Mouse (Mus musculus) neural tube, embryonic 13.5 days (tissue): ENCODE measurements around the gene Gm38119. TPM values are rescaled to one million over a fixed set of nuclear protein-coding genes. Genes with fewer than 3 reads are reported as not detected.

Experiments used
- polyA plus RNA-seq: library from polyadenylated mRNA; unstranded; fragments of >200 nt; fragmentation: Nextera tagmentation; extraction: Ambion mirVana; gene quantifications from 2 replicates; pipeline ENCODE4 v1.2.1, GENCODE M21; 2015

Gm38119 gene
- polyA plus RNA-seq, 1 experiment from 2014 or later = not detected

Other genes with a start within 250 kb of the Gm38119 start
- not detected in 2 replicates for gene Sprr4, start 238.6 kb downstream of the Gm38119 start, polyA plus RNA-seq
- gene 2310046K23Rik, start 204.6 kb downstream of the Gm38119 start, polyA plus RNA-seq = not detected in 2 replicates
- not detected in 2 replicates for gene Ivl, start 165.4 kb downstream of the Gm38119 start, polyA plus RNA-seq
- not detected in 2 replicates for gene Smcp, start 150.1 kb downstream of the Gm38119 start, polyA plus RNA-seq
- gene 2210017I01Rik, start 131.6 kb downstream of the Gm38119 start, polyA plus RNA-seq = not detected in 2 replicates
- gene Lce6a, start 117.4 kb downstream of the Gm38119 start, polyA plus RNA-seq = not detected in 2 replicates
- not detected in 2 replicates for gene Lce1a1, start 90.8 kb downstream of the Gm38119 start, polyA plus RNA-seq
- not detected in 2 replicates for gene Lce1b, start 82.2 kb downstream of the Gm38119 start, polyA plus RNA-seq
- gene Lce1a2, start 68.8 kb downstream of the Gm38119 start, polyA plus RNA-seq = not detected in 2 replicates
- gene Lce1c, start 59.8 kb downstream of the Gm38119 start, polyA plus RNA-seq = not detected in 2 replicates
- gene Lce1d, start 51.9 kb downstream of the Gm38119 start, polyA plus RNA-seq = not detected in 2 replicates
- gene Lce1e, start 30.0 kb downstream of the Gm38119 start, polyA plus RNA-seq = not detected in 2 replicates
- gene Lce1f, start 18.7 kb downstream of the Gm38119 start, polyA plus RNA-seq = not detected in 2 replicates
- not detected in 2 replicates for gene Lce1g, start 13.2 kb upstream of the Gm38119 start, polyA plus RNA-seq
- not detected in 2 replicates for gene Lce1h, start 26.0 kb upstream of the Gm38119 start, polyA plus RNA-seq
- gene Lce1i, start 39.8 kb upstream of the Gm38119 start, polyA plus RNA-seq = not detected in 2 replicates
- not detected in 2 replicates for gene Lce1j, start 51.4 kb upstream of the Gm38119 start, polyA plus RNA-seq
- gene Lce1k, start 68.8 kb upstream of the Gm38119 start, polyA plus RNA-seq = not detected in 2 replicates
- not detected in 2 replicates for gene Kprp, start 88.2 kb upstream of the Gm38119 start, polyA plus RNA-seq
- not detected in 2 replicates for gene Lce1l, start 112.2 kb upstream of the Gm38119 start, polyA plus RNA-seq
- not detected in 2 replicates for gene 2310050C09Rik, start 131.1 kb upstream of the Gm38119 start, polyA plus RNA-seq
- gene Lce3a, start 187.1 kb upstream of the Gm38119 start, polyA plus RNA-seq = not detected in 2 replicates
- gene Lce3b, start 193.9 kb upstream of the Gm38119 start, polyA plus RNA-seq = not detected in 2 replicates
- gene Lce3c, start 205.4 kb upstream of the Gm38119 start, polyA plus RNA-seq = not detected in 2 replicates
- gene Lce3d, start 218.3 kb upstream of the Gm38119 start, polyA plus RNA-seq = not detected in 2 replicates
- not detected in 2 replicates for gene Lce3e, start 228.0 kb upstream of the Gm38119 start, polyA plus RNA-seq